Mouse (Mus musculus): ENCODE measurements around the gene Cd151.

GRCm38 (mm10) chr7:141466045-141466394 lies 1.2 kb upstream of the Cd151 start:
- no peak for TF ChIP-seq CTCF (conservative IDR thresholded peaks at IDR 0.05; ENCODE audit: low read length)
- no peak for TF ChIP-seq POU5F1 (IDR thresholded peaks at IDR 0.05; ENCODE audit: borderline replicate concordance, low read length)

Data from E14TG2a.4 (cell line).